In genomic region chr1:37231295-37231701, GRCm38 (mm10) we compare ENCODE assay signal across 9 mouse cellular contexts. TPM values are rescaled to one million over a fixed set of nuclear protein-coding genes. Genes with fewer than 3 reads are reported as not detected.
A peak's percentile ranks its signal among the peaks of the same experiment; 100 is the strongest.
DNase-seq lines count a peak whose midpoint lies in the region; ATAC-seq lines count a peak whose summit lies in the region.
"Had no signal": no experiment of that assay in that cellular context is flagged by ENCODE, and none has a peak within 500 bp of the region (broad histone marks: within the 10 kb centered on the region; RNA-seq: fewer than 3 reads in every experiment).

No protein-coding gene starts in this region.

- H3K4me2 ChIP-seq in limb, embryonic 11.5 days (ENCODE audit: low read depth, severe bottlenecking): no peak overlapping the region
- peak overlapping the region; percentile 23 for H3K4me2 ChIP-seq in stomach, embryonic 15.5 days

- H3K27me3 ChIP-seq in limb, embryonic 11.5 days (ENCODE audit: control insufficient read depth, insufficient read depth, low read length): no peaks in the 10 kb centered on the region
- no peaks in the 10 kb centered on the region for H3K27me3 ChIP-seq in limb, embryonic 10.5 days (ENCODE audit: low read depth, poor library complexity, severe bottlenecking)
- H3K27me3 ChIP-seq in stomach, embryonic 15.5 days (replicated peaks): no peaks in the 10 kb centered on the region

- no peaks in the 10 kb centered on the region for H3K36me3 ChIP-seq in limb, embryonic 11.5 days (ENCODE audit: control insufficient read depth, insufficient read depth, low read length)
- H3K36me3 ChIP-seq in limb, embryonic 10.5 days: no peaks in the 10 kb centered on the region
- no peaks in the 10 kb centered on the region for H3K36me3 ChIP-seq in stomach, embryonic 15.5 days

- no peak overlapping the region for H3K9ac ChIP-seq in limb, embryonic 11.5 days (ENCODE audit: low read length)
- H3K9ac ChIP-seq in stomach, embryonic 15.5 days: no peak overlapping the region

- peak; percentile 19 for DNase-seq in adrenal gland, postnatal 10 days
- DNase-seq in adrenal gland, adult 8-10 months: no peak
- DNase-seq in limb, embryonic 11.5 days (ENCODE audit: low spot score): peak; percentile 43
- no peak for DNase-seq in limb, embryonic 10.5 days (ENCODE audit: low spot score)
- DNase-seq in kidney, postnatal 4 days: peak; percentile 54 to 61
- no peak for DNase-seq in Muller cell, postnatal 12 days (ENCODE audit: inconsistent ontology term)

- H3K4me1 ChIP-seq in limb, embryonic 11.5 days (ENCODE audit: control insufficient read depth, insufficient read depth, low read length): no peaks in the 10 kb centered on the region
- peaks cover 16% of the 10 kb centered on the region for H3K4me1 ChIP-seq in limb, embryonic 10.5 days
- peaks cover 4% of the 10 kb centered on the region for H3K4me1 ChIP-seq in stomach, embryonic 15.5 days

- ATAC-seq in limb, embryonic 11.5 days (ENCODE audit: insufficient number of reproducible peaks, low FRiP score, low TSS enrichment, low read depth): peak; percentile 77; the same call in 1 of the 2 replicates
- peak; percentile 66; the same call in 1 of the 2 replicates for ATAC-seq in stomach, embryonic 15.5 days (ENCODE audit: insufficient read depth, low FRiP score, low read depth)
- no peak for ATAC-seq in granulocyte monocyte progenitor cell, adult 5-6 weeks (replicated peaks; ENCODE audit: poor library complexity, severe bottlenecking)

- no peaks in the 10 kb centered on the region for H3K9me3 ChIP-seq in limb, embryonic 11.5 days (ENCODE audit: control insufficient read depth, low read length)
- no peaks in the 10 kb centered on the region for H3K9me3 ChIP-seq in limb, embryonic 10.5 days (replicated peaks)
- no peaks in the 10 kb centered on the region for H3K9me3 ChIP-seq in stomach, embryonic 15.5 days

- 40% methylated on average over 6 of the region's 6 CpGs for WGBS in limb, embryonic 11.5 days
- WGBS in limb, embryonic 10.5 days: 57% methylated on average over 6 of the region's 6 CpGs
- 25% methylated on average over 6 of the region's 6 CpGs for WGBS in stomach, embryonic 15.5 days

- no peak overlapping the region for H3K4me3 ChIP-seq in limb, embryonic 11.5 days (ENCODE audit: low read depth, low read length)
- H3K4me3 ChIP-seq in limb, embryonic 10.5 days: no peak overlapping the region
- no peak overlapping the region for H3K4me3 ChIP-seq in stomach, embryonic 15.5 days (replicated peaks)

- no peak overlapping the region for H3K27ac ChIP-seq in limb, embryonic 11.5 days (replicated peaks; ENCODE audit: low read depth, low read length)
- H3K27ac ChIP-seq in limb, embryonic 10.5 days: no peak overlapping the region
- peak overlapping the region; percentile 40; the same call in 1 of the 2 replicates for H3K27ac ChIP-seq in stomach, embryonic 15.5 days

RNA-seq across cellular contexts. Expression of gene Cnga3, which starts 17.1 kb away (rescaled TPM):
- 1 to 10 TPM; 1.5 to 2.2 TPM for total RNA-seq in adrenal gland, postnatal 10 days (2021)
- 1 to 10 TPM; 2.6 to 4.1 (median 3.0) TPM for total RNA-seq in adrenal gland, adult 8-10 months (2022)
- polyA plus RNA-seq in limb, embryonic 11.5 days (2014; fragmentation: Nextera tagmentation; extraction: Ambion mirVana): not detected in 2 replicates
- not detected in 2 replicates for polyA plus RNA-seq in limb, embryonic 10.5 days (2016; fragmentation: Nextera tagmentation; extraction: Ambion mirVana)
- polyA plus RNA-seq in stomach, embryonic 15.5 days (2015; fragmentation: Nextera tagmentation; extraction: Ambion mirVana): 0.74 and 0.75 TPM in 2 replicates
- not detected in 2 replicates for total RNA-seq in granulocyte monocyte progenitor cell, adult 5-6 weeks (2014; fragmentation: Nextera tagmentation)
- not detected in 2 replicates for total RNA-seq in granulocyte monocyte progenitor cell, adult 5-6 weeks (2017)
- total RNA-seq: hematopoietic stem cell, adult 5-6 weeks had no signal

Comparison
In these comparisons a context has a peak if more than half of its experiments do, and no peak if none do; other contexts are left out.
1. DNase-seq: peak in adrenal gland, postnatal 10 days (single experiment), limb, embryonic 11.5 days (single experiment) and kidney, postnatal 4 days (2 of 2); none in adrenal gland, adult 8-10 months (single experiment), limb, embryonic 10.5 days (single experiment) and Muller cell, postnatal 12 days (single experiment).